Mouse (Mus musculus) right cerebral cortex, postnatal 14 days (tissue): Measurements from ENCODE around the gene Crtac1.
A peak's percentile ranks its signal among the peaks of the same experiment; 100 is the strongest.

Experiments
- DNase-seq: peaks from one replicate; pipeline ENCODE4 v3.0.0; 2022

Crtac1 gene

GRCm38 (mm10) chr19:42415042-42415441 lies 16.5 kb downstream of the Crtac1 start:
- no peak for DNase-seq

- no peak for DNase-seq
Measured at GRCm38 (mm10) chr19:42409856-42410255, 21.7 kb downstream of the Crtac1 start.

GRCm38 (mm10) chr19:42409226-42409625 lies 22.4 kb downstream of the Crtac1 start:
- DNase-seq = no peak

GRCm38 (mm10) chr19:42404364-42404763 lies 27.2 kb downstream of the Crtac1 start:
- DNase-seq = no peak

- DNase-seq = no peak
Measured at GRCm38 (mm10) chr19:42399974-42400373, 31.6 kb downstream of the Crtac1 start.

- no peak for DNase-seq
Measured at GRCm38 (mm10) chr19:42397281-42397680, 34.3 kb downstream of the Crtac1 start.

GRCm38 (mm10) chr19:42394848-42395534 lies 36.6 kb downstream of the Crtac1 start:
- DNase-seq = no peak

- no peak for DNase-seq
Measured at GRCm38 (mm10) chr19:42393920-42394319, 37.7 kb downstream of the Crtac1 start.

- DNase-seq = no peak
Measured at GRCm38 (mm10) chr19:42392094-42392493, 39.5 kb downstream of the Crtac1 start.

GRCm38 (mm10) chr19:42389574-42389973 lies 42.0 kb downstream of the Crtac1 start:
- DNase-seq = no peak

GRCm38 (mm10) chr19:42384981-42385598 lies 46.5 kb downstream of the Crtac1 start:
- DNase-seq = no peak

GRCm38 (mm10) chr19:42380981-42381373 lies 50.6 kb downstream of the Crtac1 start:
- no peak for DNase-seq

- peak; percentile 61 for DNase-seq
Measured at GRCm38 (mm10) chr19:42380321-42380980, 51.1 kb downstream of the Crtac1 start.

GRCm38 (mm10) chr19:42379798-42380197 lies 51.8 kb downstream of the Crtac1 start:
- peak; percentile 50 for DNase-seq

- no peak for DNase-seq
Measured at GRCm38 (mm10) chr19:42377206-42377605, 54.4 kb downstream of the Crtac1 start.

- no peak for DNase-seq
Measured at GRCm38 (mm10) chr19:42363551-42363950, 68.0 kb downstream of the Crtac1 start.

GRCm38 (mm10) chr19:42358406-42358805 lies 73.2 kb downstream of the Crtac1 start:
- DNase-seq = no peak

GRCm38 (mm10) chr19:42356854-42357253 lies 74.7 kb downstream of the Crtac1 start:
- DNase-seq = no peak

GRCm38 (mm10) chr19:42355476-42355875 lies 76.1 kb downstream of the Crtac1 start:
- DNase-seq = peak; percentile 25

GRCm38 (mm10) chr19:42341183-42341582 lies 90.4 kb downstream of the Crtac1 start:
- peak; percentile 44 for DNase-seq

- DNase-seq = peak; percentile 28
Measured at GRCm38 (mm10) chr19:42332081-42332736, 99.4 kb downstream of the Crtac1 start.

- DNase-seq = no peak
Measured at GRCm38 (mm10) chr19:42331446-42331845, 100.1 kb downstream of the Crtac1 start.

- DNase-seq = no peak
Measured at GRCm38 (mm10) chr19:42328160-42328559, 103.4 kb downstream of the Crtac1 start.

- no peak for DNase-seq
Measured at GRCm38 (mm10) chr19:42325894-42326293, 105.7 kb downstream of the Crtac1 start.
